Mouse (Mus musculus) C2C12 (cell line): Measurements from ENCODE around the gene Camta1.

Experiments
- CTCF ChIP-seq: IDR thresholded peaks from one replicate; pipeline ENCODE4 v1.5.1; 2011; ENCODE audit not compliant: control insufficient read depth, insufficient read depth, insufficient read length
- MAX ChIP-seq: IDR thresholded peaks from one replicate; pipeline ENCODE4 v1.6.1; 2011; ENCODE audit warnings: mild to moderate bottlenecking, control low read depth
- MYOD1 ChIP-seq: IDR thresholded peaks from one replicate; pipeline ENCODE4 v1.6.1; 2011; ENCODE audit warnings: low read depth; ENCODE audit not compliant: control insufficient read depth, insufficient read length
- MYOG ChIP-seq: IDR thresholded peaks from one replicate; pipeline ENCODE4 v1.6.1; 2011; ENCODE audit not compliant: control insufficient read depth, insufficient read length; ENCODE audit errors: extremely low read depth
- USF1 ChIP-seq: IDR thresholded peaks from one replicate; pipeline ENCODE4 v1.6.1; 2011; ENCODE audit warnings: low read depth, mild to moderate bottlenecking, control low read depth, moderate library complexity

GRCm38 (mm10) chr4:150891308-150891707 is 970.4 kb downstream of the Camta1 start:
- TF ChIP-seq MYOD1, result no peak
- no peak for TF ChIP-seq CTCF
- TF ChIP-seq MAX, result no peak
- TF ChIP-seq MYOG, result no peak
- TF ChIP-seq USF1, result no peak
